Mouse (Mus musculus) lung, postnatal 10 days (tissue): Measurements from ENCODE around the gene 6430571L13Rik.
A peak's percentile ranks its signal among the peaks of the same experiment; 100 is the strongest.

Source experiments
- DNase-seq: peaks from one replicate; pipeline ENCODE4 v3.0.0; 2021

Gene 6430571L13Rik

GRCm38 (mm10) chr9:107386722-107387121 is 46.3 kb downstream of the 6430571L13Rik start:
- DNase-seq, result peak; percentile 23

GRCm38 (mm10) chr9:107387708-107388107 is 47.3 kb downstream of the 6430571L13Rik start:
- DNase-seq, result no peak

GRCm38 (mm10) chr9:107388263-107388662 is 47.9 kb downstream of the 6430571L13Rik start:
- no peak for DNase-seq

GRCm38 (mm10) chr9:107396397-107396796 is 56.0 kb downstream of the 6430571L13Rik start:
- DNase-seq, result no peak

DNA sequence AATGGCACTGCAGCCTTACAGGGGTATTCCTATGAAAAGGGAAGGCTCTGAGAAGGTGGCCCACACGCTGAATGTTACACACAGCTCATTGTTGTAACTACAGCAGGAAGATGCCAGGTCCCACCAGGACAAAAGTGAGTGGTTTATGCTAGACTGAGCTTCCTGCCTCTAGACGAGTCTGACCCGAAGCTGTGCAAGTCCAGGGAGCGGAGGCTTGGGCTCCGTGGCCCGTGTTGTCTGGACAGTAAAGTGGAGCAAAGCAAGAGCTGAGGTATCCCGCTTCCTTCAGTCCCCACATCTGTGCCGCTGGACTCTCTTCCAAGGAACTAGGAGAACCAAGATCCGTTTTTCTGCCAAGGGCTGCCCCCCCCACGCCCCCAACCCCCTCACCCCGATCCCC is 58.6 kb downstream of the 6430571L13Rik start:
- no peak for DNase-seq

GRCm38 (mm10) chr9:107399491-107399971 is 59.1 kb downstream of the 6430571L13Rik start, which contains the start of gene Cacna2d2:
Gene Cacna2d2, plus strand, starts transcription at chr9:107399612.
- peak; percentile 26 for DNase-seq

DNA sequence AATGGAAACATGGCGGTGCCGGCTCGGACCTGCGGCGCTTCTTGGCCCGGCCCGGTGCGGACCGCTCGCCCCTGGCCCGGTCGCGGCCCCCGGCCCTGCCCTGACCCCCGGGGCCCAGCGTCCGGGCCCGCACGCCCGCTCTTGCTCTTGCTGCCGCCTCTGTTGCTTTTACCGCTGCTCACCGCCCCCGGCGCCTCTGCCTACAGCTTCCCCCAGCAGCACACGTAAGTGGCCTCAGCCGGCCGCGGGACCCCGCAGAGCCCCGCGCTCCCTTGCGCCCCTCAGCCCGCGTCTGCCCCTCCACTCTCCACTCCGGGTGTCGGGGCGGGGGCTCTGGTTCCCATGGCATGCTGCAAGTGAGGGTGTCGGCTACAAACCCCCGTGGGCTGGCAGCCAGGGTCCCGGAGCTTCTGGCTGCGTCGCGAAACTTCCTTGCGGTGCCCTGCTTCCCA is 59.7 kb downstream of the 6430571L13Rik start:
- DNase-seq, result no peak

GRCm38 (mm10) chr9:107400666-107401285 is 60.4 kb downstream of the 6430571L13Rik start:
- DNase-seq, result no peak
